Mouse (Mus musculus) midbrain, embryonic 16.5 days (tissue): ENCODE measurements around the gene Cpa2. TPM values are rescaled to one million over a fixed set of nuclear protein-coding genes. Genes with fewer than 3 reads are reported as not detected.

Source experiments
- ATAC-seq: fragments of 200-750 bp; cut with Nextera tagmentation; 2 replicates; pipeline ENCODE4 v1.8.0; 2017; ENCODE audit warnings: moderate TSS enrichment
- H3K27ac ChIP-seq: fragments of 300-500 bp; sonication (generic); 2 replicates; pipeline ENCODE4 v1.5.1; 2014; ENCODE audit warnings: mild to moderate bottlenecking, low read length, mixed read lengths
- H3K27me3 ChIP-seq: fragments of 300-500 bp; sonication (generic); 2 replicates; pipeline ENCODE4 v1.6.1; 2014; ENCODE audit warnings: low read depth, low read length, mixed read lengths; ENCODE audit not compliant: control insufficient read depth, insufficient read depth
- H3K36me3 ChIP-seq: fragments of 300-500 bp; sonication (generic); 2 replicates; pipeline ENCODE4 v1.6.1; 2014; ENCODE audit warnings: mild to moderate bottlenecking, low read length, moderate library complexity, mixed read lengths; ENCODE audit not compliant: control insufficient read depth, insufficient read depth
- H3K4me1 ChIP-seq: fragments of 300-500 bp; sonication (generic); 2 replicates; pipeline ENCODE4 v1.6.1; 2014; ENCODE audit warnings: mild to moderate bottlenecking, low read length, mixed read lengths; ENCODE audit not compliant: control insufficient read depth, insufficient read depth
- H3K4me2 ChIP-seq: fragments of 300-500 bp; sonication (generic); 2 replicates; pipeline ENCODE4 v1.6.1; 2014; ENCODE audit warnings: mild to moderate bottlenecking, low read length, mixed read lengths
- H3K4me3 ChIP-seq: fragments of 300-500 bp; sonication (generic); 2 replicates; pipeline ENCODE4 v1.5.1; 2014; ENCODE audit warnings: low read depth, mild to moderate bottlenecking, low read length, moderate library complexity, mixed read lengths
- H3K9ac ChIP-seq: fragments of 300-500 bp; sonication (generic); 2 replicates; pipeline ENCODE4 v1.6.1; 2014; ENCODE audit warnings: low read depth, low read length, mixed read lengths
- H3K9me3 ChIP-seq: fragments of 300-500 bp; sonication (generic); replicated peaks from 2 replicates; pipeline ENCODE4 v1.6.1; 2014; ENCODE audit warnings: mild to moderate bottlenecking, low read length, mixed read lengths; ENCODE audit not compliant: control insufficient read depth, poor library complexity, severe bottlenecking
- WGBS: fragments of 180-500 bp; shearing (Covaris S2); extraction: QIAGEN DNeasy Blood & Tissue Kit; methylation state at CpG from one replicate; pipeline ENCODE4 v1.1.7; 2014; 5-methylcytosine and 5-hydroxymethylcytosine counted together
- polyA plus RNA-seq: library from polyadenylated mRNA; unstranded; fragments of >200 nt; fragmentation: Nextera tagmentation; extraction: Ambion mirVana; gene quantifications from 2 replicates; pipeline ENCODE4 v1.2.1, GENCODE M21; 2015

Cpa2 gene
- polyA plus RNA-seq, 1 experiment from 2014 or later: 9.0 TPM

DNA sequence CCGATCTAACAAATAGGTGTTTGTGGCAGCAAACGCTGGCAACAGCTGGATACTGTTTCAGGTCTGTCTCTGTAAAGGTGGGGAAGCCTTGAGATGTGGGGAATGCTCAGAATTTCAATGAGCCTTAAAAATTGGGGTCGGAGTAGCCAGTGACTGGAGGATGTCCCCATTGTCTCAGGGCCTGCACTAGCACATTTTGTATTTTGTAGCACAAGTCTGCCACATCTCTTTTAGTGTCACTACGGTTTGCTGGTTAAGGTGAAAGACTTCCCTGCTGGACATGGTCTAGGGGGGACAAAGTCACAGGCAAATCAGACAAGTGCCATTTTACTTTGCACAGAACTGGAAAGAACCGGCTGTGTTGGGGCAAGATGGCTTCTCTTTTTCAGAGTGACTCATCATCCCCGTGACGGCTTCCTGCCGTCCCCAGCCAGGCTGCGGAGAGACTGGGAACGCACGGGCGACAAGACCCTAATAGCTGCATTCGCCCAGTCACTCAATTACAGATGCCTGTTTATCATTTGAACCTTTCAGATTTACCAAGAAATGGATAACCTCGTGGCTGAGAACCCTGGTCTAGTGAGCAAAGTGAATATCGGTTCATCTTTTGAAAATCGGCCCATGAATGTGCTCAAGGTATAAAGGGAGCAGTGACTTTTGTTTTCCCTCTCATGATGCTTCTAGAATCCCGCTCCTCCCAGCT, 5.3 kb downstream of the Cpa2 start:
- peak; percentile 65; the same call in 1 of the 2 replicates for ATAC-seq
- peak overlapping the region; percentile 83 for H3K27ac ChIP-seq
- 7% methylated on average over 17 of the region's 17 CpGs for WGBS
- H3K9me3 ChIP-seq: no peaks in the 10 kb centered on the region
- H3K4me3 ChIP-seq: peak overlapping the region; percentile 6
- H3K4me1 ChIP-seq: peaks cover 28% of the 10 kb centered on the region
- H3K4me2 ChIP-seq: peak overlapping the region; percentile 48
- H3K36me3 ChIP-seq: no peaks in the 10 kb centered on the region
- peak overlapping the region; percentile 18; the same call in 1 of the 2 replicates for H3K9ac ChIP-seq
- H3K27me3 ChIP-seq: no peaks in the 10 kb centered on the region

DNA sequence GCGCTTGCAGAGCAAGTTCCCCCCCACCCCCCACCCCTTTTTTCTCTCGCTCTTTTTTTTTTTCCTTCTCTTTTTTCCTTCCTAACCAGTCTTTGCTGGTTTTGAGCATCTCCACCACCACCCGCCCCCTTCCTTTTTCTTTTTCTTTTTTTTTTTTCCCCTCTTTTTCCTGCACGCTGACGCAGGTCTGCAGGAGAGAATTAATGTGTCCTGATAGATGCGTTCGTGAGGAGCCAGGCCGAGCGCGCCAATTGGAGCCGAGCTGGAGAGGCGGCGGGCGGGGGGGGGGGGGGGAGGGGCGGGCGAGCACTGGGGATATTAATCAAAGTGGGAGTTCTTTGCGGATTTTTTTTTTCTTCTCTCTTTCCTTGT, 5.9 kb downstream of the Cpa2 start:
- H3K9me3 ChIP-seq: no peaks in the 10 kb centered on the region
- 0% methylated on average over 9 of the region's 17 CpGs for WGBS
- no peaks in the 10 kb centered on the region for H3K36me3 ChIP-seq
- H3K4me3 ChIP-seq: peak overlapping the region; percentile 6
- H3K9ac ChIP-seq: peak overlapping the region; percentile 18; the same call in 1 of the 2 replicates
- no peaks in the 10 kb centered on the region for H3K27me3 ChIP-seq
- H3K4me1 ChIP-seq: peaks cover 28% of the 10 kb centered on the region
- H3K4me2 ChIP-seq: peak overlapping the region; percentile 48
- peak overlapping the region; percentile 83 for H3K27ac ChIP-seq
- ATAC-seq: peak; percentile 41; the same call in 1 of the 2 replicates

DNA sequence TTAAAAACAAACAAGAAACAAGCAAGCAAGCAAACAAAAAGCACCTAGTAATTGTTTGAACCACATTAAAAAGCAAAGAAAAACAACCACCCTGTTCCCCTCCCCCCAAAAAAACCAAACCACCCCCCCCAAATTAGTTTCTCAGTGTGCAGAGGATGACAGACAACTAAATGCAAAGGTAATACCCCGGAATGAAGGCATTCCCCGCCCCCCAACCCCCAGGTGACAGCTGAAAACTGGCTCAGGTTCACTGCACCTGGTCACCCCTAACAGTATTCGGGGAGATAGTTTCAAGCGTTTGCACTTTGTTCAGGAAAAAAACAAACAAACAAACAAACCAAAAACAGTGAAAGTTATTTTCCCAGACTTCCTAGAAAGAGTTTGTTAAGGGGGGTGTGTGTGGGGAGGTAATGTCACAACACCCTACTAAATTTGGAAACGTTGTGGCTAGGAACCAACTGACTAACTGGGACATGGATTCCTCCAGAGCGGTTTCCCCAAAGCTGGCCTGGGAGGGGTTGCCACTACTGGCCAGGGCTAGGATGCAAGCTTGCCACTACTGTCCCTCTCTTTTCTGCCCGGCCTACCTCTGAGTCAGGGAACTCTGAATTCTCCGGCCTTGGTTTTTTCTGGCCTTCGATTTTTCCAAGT, 6.4 kb downstream of the Cpa2 start:
- H3K9me3 ChIP-seq: no peaks in the 10 kb centered on the region
- no peaks in the 10 kb centered on the region for H3K27me3 ChIP-seq
- peak overlapping the region; percentile 48; the same call in 1 of the 2 replicates for H3K4me2 ChIP-seq
- peak overlapping the region; percentile 83 for H3K27ac ChIP-seq
- no peaks in the 10 kb centered on the region for H3K36me3 ChIP-seq
- no peak overlapping the region for H3K4me3 ChIP-seq
- H3K9ac ChIP-seq: no peak overlapping the region
- no peak for ATAC-seq
- 16% methylated on average over 9 of the region's 9 CpGs for WGBS
- peaks cover 33% of the 10 kb centered on the region for H3K4me1 ChIP-seq

DNA sequence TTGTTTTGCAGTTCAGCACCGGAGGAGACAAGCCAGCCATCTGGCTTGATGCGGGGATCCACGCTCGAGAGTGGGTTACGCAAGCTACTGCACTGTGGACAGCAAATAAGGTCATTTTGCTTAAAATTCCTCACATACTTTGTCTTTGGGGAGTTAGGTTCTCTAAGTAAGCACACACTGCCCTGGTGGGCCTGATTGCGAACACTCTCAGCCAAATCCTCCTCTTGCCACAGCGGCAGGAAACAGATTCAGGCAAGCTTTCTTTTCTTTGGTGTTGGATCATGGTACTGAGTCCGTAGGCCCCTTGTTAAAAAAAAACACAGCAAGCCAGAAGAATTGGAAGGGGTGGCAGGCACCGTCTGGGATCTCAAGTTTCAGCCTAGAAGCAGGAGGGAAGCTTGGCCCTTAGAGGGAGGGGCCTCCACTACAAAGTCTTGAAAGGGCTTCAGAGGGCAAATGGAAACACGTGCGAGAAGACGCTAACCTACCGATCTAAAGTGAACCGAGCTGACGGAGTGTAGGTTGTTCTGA, 7.9 kb downstream of the Cpa2 start:
- Histone ChIP-seq H3K4me1 (peaks cover 36% of the 10 kb centered on the region), H3K9ac (peak overlapping the region; percentile 30; the same call in 1 of the 2 replicates), H3K27me3 (no peaks in the 10 kb centered on the region), H3K4me3 (no peak overlapping the region), H3K27ac (peak overlapping the region; percentile 63), H3K4me2 (no peak overlapping the region), H3K9me3 (no peaks in the 10 kb centered on the region), H3K36me3 (no peaks in the 10 kb centered on the region)
- 22% methylated on average over 15 of the region's 15 CpGs for WGBS
- ATAC-seq: no peak

DNA sequence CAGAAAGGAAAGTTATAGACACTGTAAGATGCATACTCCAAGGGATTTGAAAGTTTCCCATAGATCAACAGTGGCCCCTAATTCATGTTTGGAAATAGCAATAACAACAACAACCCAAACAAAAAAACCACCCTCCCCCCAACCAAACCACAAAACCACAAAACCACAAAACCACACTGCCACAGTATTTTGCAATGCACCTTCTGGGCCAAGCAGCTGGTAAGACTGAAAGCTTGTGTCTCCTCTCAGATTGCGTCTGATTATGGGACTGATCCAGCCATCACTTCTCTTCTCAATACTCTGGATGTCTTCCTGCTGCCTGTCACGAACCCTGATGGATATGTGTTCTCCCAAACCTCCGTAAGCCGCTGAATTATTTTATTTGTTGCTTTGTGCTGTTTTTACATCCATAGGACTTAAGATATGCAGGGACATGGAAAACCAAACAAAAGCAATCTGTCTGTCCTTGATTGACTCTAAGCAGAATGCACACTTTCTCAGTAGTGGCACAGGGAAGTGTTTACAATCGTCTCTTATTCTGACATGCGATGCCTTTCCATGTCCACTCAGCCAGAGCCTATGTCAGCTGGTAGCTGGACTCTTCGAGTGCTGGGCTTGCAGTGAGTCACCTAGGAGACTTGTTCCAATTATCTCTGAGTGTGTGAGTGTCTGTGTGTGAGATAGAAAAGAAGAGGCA, 9.3 kb downstream of the Cpa2 start:
- 56% methylated on average over 7 of the region's 7 CpGs for WGBS
- no peaks in the 10 kb centered on the region for H3K9me3 ChIP-seq
- H3K4me3 ChIP-seq: no peak overlapping the region
- no peak for ATAC-seq
- no peaks in the 10 kb centered on the region for H3K27me3 ChIP-seq
- H3K4me1 ChIP-seq: peaks cover 36% of the 10 kb centered on the region
- no peak overlapping the region for H3K9ac ChIP-seq
- peak overlapping the region; percentile 79 for H3K27ac ChIP-seq
- H3K36me3 ChIP-seq: no peaks in the 10 kb centered on the region
- no peak overlapping the region for H3K4me2 ChIP-seq

DNA sequence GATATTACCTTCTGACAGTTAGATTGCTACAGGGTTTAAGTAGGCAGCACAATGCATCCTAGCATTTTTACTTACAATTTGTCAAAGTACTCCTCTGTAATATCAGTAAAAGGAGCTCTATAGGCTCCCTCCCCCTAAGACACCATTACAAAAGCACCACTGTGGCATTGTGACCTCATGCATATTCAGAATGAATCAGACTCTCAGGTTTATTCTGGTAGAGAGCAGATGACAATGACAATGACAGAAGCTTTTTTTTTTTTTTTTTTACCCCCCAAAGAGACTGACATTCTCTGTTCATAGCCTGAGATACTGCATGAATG, 9.8 kb downstream of the Cpa2 start:
- no peak overlapping the region for H3K9ac ChIP-seq
- H3K36me3 ChIP-seq: no peaks in the 10 kb centered on the region
- ATAC-seq: no peak
- H3K4me1 ChIP-seq: peaks cover 36% of the 10 kb centered on the region
- no peak overlapping the region for H3K4me2 ChIP-seq
- no peaks in the 10 kb centered on the region for H3K9me3 ChIP-seq
- H3K27ac ChIP-seq: peak overlapping the region; percentile 79
- no peak overlapping the region for H3K4me3 ChIP-seq
- no peaks in the 10 kb centered on the region for H3K27me3 ChIP-seq

DNA sequence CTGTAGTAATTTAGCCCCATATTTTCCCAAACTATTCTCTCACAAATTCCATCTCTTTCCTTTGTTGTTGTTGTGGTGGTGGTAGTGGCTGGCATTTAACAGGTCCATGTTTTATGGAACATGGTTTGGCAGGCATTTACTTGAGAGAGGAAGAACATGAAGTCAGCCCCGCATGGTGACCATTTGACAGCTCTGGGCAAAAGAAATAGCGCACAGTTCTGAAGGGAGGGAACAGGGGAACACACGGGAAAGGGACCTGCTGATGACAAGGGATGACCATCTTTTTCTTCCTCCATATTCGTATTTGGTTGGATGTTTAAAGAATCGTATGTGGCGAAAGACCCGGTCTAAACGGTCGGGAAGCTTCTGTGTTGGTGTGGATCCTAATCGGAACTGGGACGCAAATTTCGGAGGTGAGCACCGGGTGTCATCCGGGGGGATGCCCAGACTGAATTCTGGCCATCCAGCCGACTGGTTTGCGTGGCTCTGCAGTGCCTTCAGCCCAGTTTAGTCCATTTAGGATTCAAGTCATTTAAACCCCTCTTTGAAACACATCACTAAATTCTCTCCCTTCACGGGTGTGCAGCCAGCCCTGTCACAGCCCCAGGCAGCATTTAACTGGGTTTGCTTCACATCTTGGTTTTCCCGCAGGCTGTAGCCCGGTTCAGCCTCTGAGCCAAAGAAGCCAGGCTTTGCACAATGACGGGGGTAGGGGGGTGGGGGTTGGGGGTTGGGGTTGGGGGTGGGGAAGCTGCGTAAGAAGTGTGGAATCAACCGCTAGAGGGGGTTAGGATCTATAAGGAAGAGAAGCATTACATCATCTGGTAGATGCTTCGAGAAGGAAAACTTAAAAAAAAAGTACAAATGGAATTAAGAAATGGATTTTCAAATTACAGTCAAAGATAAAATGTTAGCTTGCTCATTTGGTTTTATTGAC, 10.5 kb downstream of the Cpa2 start:
- peak; percentile 79 for ATAC-seq
- Histone ChIP-seq H3K9ac (peak overlapping the region; percentile 42; the same call in 1 of the 2 replicates), H3K27me3 (no peaks in the 10 kb centered on the region), H3K9me3 (no peaks in the 10 kb centered on the region), H3K4me3 (peak overlapping the region; percentile 5), H3K4me1 (peaks cover 31% of the 10 kb centered on the region), H3K36me3 (no peaks in the 10 kb centered on the region), H3K4me2 (peak overlapping the region; percentile 51), H3K27ac (peak overlapping the region; percentile 79)
- 12% methylated on average over 23 of the region's 23 CpGs for WGBS

DNA sequence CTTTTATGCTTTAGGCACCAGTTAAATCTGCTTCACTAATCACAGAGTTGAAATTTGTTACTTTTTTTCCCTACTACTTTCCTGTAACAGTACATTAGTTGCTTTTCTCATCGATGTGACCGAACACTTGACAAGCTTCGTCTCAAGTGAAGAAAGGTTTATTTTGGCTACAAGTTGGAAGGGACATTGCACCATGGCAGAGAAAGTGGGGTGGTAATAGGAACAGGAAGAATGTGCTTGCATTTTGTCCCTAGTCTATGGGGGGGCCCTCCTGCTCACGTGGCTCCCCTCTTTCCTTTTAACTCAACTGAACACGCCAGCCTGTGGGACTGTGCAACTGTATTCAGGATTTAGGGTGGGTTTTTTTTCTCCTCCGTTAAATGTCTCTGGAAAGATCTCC, 11.2 kb downstream of the Cpa2 start:
- no peaks in the 10 kb centered on the region for H3K36me3 ChIP-seq
- H3K9ac ChIP-seq: no peak overlapping the region
- no peaks in the 10 kb centered on the region for H3K9me3 ChIP-seq
- 45% methylated on average over 6 of the region's 6 CpGs for WGBS
- H3K27me3 ChIP-seq: no peaks in the 10 kb centered on the region
- peaks cover 25% of the 10 kb centered on the region for H3K4me1 ChIP-seq
- no peak for ATAC-seq
- H3K4me2 ChIP-seq: 0 out of 2 replicates have a peak overlapping the region, but pooled peaks have one; percentile 8
- 0 out of 2 replicates have a peak overlapping the region, but pooled peaks have one; percentile 23 for H3K27ac ChIP-seq
- no peak overlapping the region for H3K4me3 ChIP-seq
